Mouse (Mus musculus): ENCODE results near the gene Rfx5. TPM values are rescaled to one million over a fixed set of nuclear protein-coding genes. Genes with fewer than 3 reads are reported as not detected.
"Not testable (repeated sequence)": the region's sequence is repeated elsewhere in the genome, so short reads cannot be mapped to it uniquely, and the experiment has no call there.

Gene Rfx5
- 4.5 and 4.9 TPM in 2 replicates for polyA plus RNA-seq (2014; fragmentation: Nextera tagmentation; extraction: Ambion mirVana)

GRCm38 (mm10) chr3:94953764-94954616, at the start of gene Rfx5:
TSS of gene Rfx5 (plus strand) at chr3:94954075.
- DNase-seq (ENCODE audit: low spot score) (peak; percentile 89), ATAC-seq (replicated peaks; ENCODE audit: low FRiP score) (peak; percentile 95)
- WGBS, result under 1% methylated on average over 50 of the region's 50 CpGs
- peaks cover 7% of the 10 kb centered on the region; the same call in 1 of the 2 replicates for H3K4me1 ChIP-seq (replicated peaks; ENCODE audit: control insufficient read depth, insufficient read depth, low read length)
- H3K27me3 ChIP-seq (replicated peaks; ENCODE audit: control insufficient read depth, insufficient read depth, low read length), result no peaks in the 10 kb centered on the region
- H3K36me3 ChIP-seq (ENCODE audit: control insufficient read depth, insufficient read depth, low read length), result peaks cover 7% of the 10 kb centered on the region; the same call in 1 of the 2 replicates
- H3K9me3 ChIP-seq (ENCODE audit: control insufficient read depth, low read length), result no peaks in the 10 kb centered on the region
- H3K4me3 ChIP-seq (ENCODE audit: low read depth, low read length), result peak within 1 kb of the TSS; percentile 67
- H3K4me2 ChIP-seq, result peak within 1 kb of the TSS; percentile 84
- H3K27ac ChIP-seq (ENCODE audit: low read depth, low read length), result peak within 1 kb of the TSS; percentile 79
- peak within 1 kb of the TSS; percentile 83 for H3K9ac ChIP-seq (ENCODE audit: low read depth, low read length)

- not testable (repeated sequence) for ATAC-seq (replicated peaks; ENCODE audit: low FRiP score); H3K9me3 ChIP-seq (ENCODE audit: control insufficient read depth, low read length); H3K27me3 ChIP-seq (replicated peaks; ENCODE audit: control insufficient read depth, insufficient read depth, low read length); H3K27ac ChIP-seq (ENCODE audit: low read depth, low read length); H3K9ac ChIP-seq (ENCODE audit: low read depth, low read length); H3K36me3 ChIP-seq (ENCODE audit: control insufficient read depth, insufficient read depth, low read length); H3K4me2 ChIP-seq; H3K4me1 ChIP-seq (replicated peaks; ENCODE audit: control insufficient read depth, insufficient read depth, low read length); H3K4me3 ChIP-seq (ENCODE audit: low read depth, low read length); DNase-seq (ENCODE audit: low spot score)
- 58% methylated on average over 3 of the region's 3 CpGs for WGBS
Measured at GRCm38 (mm10) chr3:94904759-94905158, 49.1 kb upstream of the Rfx5 start.

DNA sequence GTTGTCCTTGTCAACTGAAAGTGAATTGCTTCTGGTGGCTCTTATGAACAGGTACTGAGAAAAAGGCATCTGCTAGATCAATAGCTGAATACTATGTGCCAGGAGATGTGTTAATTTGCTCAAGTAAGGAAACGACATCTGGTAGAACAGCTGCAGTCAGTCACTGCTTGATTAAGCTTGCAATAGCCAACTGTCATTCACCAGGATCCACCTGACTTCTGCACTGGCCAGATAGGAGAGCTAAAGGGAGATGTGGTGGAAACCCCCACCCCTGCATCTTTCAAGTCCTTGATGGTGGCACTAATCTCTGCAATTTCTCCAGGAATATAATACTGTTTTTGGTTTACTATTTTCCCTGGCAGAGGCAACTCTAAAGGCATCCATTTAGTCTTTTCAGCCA, 47.4 kb upstream of the Rfx5 start:
- no peaks in the 10 kb centered on the region; the same call in 1 of the 2 replicates for H3K27me3 ChIP-seq (replicated peaks; ENCODE audit: control insufficient read depth, insufficient read depth, low read length)
- WGBS, result 31% methylated on average over 1 of the region's 1 CpGs
- H3K9ac ChIP-seq (ENCODE audit: low read depth, low read length), result no peak overlapping the region
- no peak overlapping the region for H3K4me3 ChIP-seq (ENCODE audit: low read depth, low read length)
- peak; percentile 85 for ATAC-seq (replicated peaks; ENCODE audit: low FRiP score)
- no peak overlapping the region for H3K27ac ChIP-seq (ENCODE audit: low read depth, low read length)
- peaks cover 4% of the 10 kb centered on the region; the same call in 1 of the 2 replicates for H3K4me1 ChIP-seq (replicated peaks; ENCODE audit: control insufficient read depth, insufficient read depth, low read length)
- DNase-seq (ENCODE audit: low spot score), result no peak
- H3K9me3 ChIP-seq (ENCODE audit: control insufficient read depth, low read length), result no peaks in the 10 kb centered on the region
- no peaks in the 10 kb centered on the region for H3K36me3 ChIP-seq (ENCODE audit: control insufficient read depth, insufficient read depth, low read length)
- no peak overlapping the region for H3K4me2 ChIP-seq

DNA sequence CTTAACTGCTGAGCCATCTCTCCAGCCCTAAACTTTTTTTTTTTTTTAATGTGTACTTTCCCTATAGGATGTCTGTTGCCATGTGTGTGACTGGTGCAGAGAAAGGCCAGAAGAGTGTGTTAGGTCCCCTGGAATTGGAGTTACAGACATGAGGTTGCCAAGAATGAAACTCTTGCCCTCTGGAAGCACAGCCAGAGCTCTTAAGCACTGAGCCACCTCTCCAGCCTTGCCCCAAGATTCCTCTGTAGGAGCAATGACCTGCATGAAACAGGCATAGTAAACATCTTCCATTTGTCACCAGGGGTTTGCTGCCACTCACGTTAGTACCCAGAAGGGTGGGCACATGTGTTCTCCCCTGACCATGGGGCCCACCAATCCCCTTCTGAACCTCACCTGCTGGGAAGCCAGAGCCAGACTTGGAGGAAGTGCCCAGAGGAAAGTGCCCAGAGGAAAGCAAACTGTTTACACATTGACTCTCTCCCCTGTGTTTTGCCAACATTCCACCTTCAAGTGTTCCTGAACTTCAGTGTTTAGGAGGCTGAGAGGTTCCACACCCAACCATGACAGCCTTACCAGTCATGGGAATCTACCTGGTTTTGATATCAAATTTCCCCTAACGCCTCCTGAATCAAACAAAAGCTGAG, 42.7 kb upstream of the Rfx5 start:
- Histone ChIP-seq H3K27me3 (replicated peaks; ENCODE audit: control insufficient read depth, insufficient read depth, low read length) (no peaks in the 10 kb centered on the region; the same call in 1 of the 2 replicates), H3K9me3 (ENCODE audit: control insufficient read depth, low read length) (no peaks in the 10 kb centered on the region), H3K4me3 (ENCODE audit: low read depth, low read length) (no peak overlapping the region), H3K4me1 (replicated peaks; ENCODE audit: control insufficient read depth, insufficient read depth, low read length) (peaks cover 4% of the 10 kb centered on the region; the same call in 1 of the 2 replicates), H3K36me3 (ENCODE audit: control insufficient read depth, insufficient read depth, low read length) (no peaks in the 10 kb centered on the region), H3K9ac (ENCODE audit: low read depth, low read length) (no peak overlapping the region), H3K27ac (ENCODE audit: low read depth, low read length) (no peak overlapping the region), H3K4me2 (no peak overlapping the region)
- ATAC-seq (replicated peaks; ENCODE audit: low FRiP score) (no peak), DNase-seq (ENCODE audit: low spot score) (no peak)
- 71% methylated on average over 2 of the region's 2 CpGs for WGBS

DNA sequence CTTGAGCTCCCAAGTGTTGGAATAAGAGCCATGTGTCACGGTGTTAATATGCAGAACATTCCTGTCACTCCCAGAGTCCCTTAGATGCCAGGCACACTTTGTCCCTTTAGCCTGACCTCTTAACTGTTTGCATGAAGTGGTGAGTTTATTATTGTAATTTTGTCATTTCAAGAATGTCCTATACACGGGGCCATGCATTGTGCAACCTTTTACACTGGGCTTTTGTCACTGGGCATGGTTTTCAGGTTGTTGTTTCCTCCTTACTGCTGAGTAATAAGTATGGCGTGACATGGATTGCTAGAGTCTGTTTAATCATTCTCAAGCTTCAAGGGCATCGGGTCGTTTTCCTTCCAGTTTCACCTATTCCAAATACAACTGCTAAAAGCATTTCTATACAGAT, 40.1 kb upstream of the Rfx5 start:
- Histone ChIP-seq H3K27ac (ENCODE audit: low read depth, low read length) (no peak overlapping the region), H3K4me2 (no peak overlapping the region), H3K4me3 (ENCODE audit: low read depth, low read length) (no peak overlapping the region), H3K36me3 (ENCODE audit: control insufficient read depth, insufficient read depth, low read length) (no peaks in the 10 kb centered on the region), H3K9me3 (ENCODE audit: control insufficient read depth, low read length) (no peaks in the 10 kb centered on the region), H3K27me3 (replicated peaks; ENCODE audit: control insufficient read depth, insufficient read depth, low read length) (no peaks in the 10 kb centered on the region), H3K9ac (ENCODE audit: low read depth, low read length) (no peak overlapping the region), H3K4me1 (replicated peaks; ENCODE audit: control insufficient read depth, insufficient read depth, low read length) (peaks cover 8% of the 10 kb centered on the region)
- no peak for ATAC-seq (replicated peaks; ENCODE audit: low FRiP score)
- 69% methylated on average over 5 of the region's 5 CpGs for WGBS
- no peak for DNase-seq (ENCODE audit: low spot score)

GRCm38 (mm10) chr3:94915903-94916741, 37.8 kb upstream of the Rfx5 start:
- no peak overlapping the region for H3K4me2 ChIP-seq
- H3K36me3 ChIP-seq (ENCODE audit: control insufficient read depth, insufficient read depth, low read length), result no peaks in the 10 kb centered on the region
- ATAC-seq (replicated peaks; ENCODE audit: low FRiP score), result no peak
- H3K27ac ChIP-seq (ENCODE audit: low read depth, low read length), result no peak overlapping the region
- H3K4me3 ChIP-seq (ENCODE audit: low read depth, low read length), result no peak overlapping the region
- no peak overlapping the region for H3K9ac ChIP-seq (ENCODE audit: low read depth, low read length)
- no peak for DNase-seq (ENCODE audit: low spot score)
- peaks cover 9% of the 10 kb centered on the region for H3K4me1 ChIP-seq (replicated peaks; ENCODE audit: control insufficient read depth, insufficient read depth, low read length)
- WGBS, result 83% methylated on average over 7 of the region's 7 CpGs
- H3K27me3 ChIP-seq (replicated peaks; ENCODE audit: control insufficient read depth, insufficient read depth, low read length), result no peaks in the 10 kb centered on the region
- H3K9me3 ChIP-seq (ENCODE audit: control insufficient read depth, low read length), result no peaks in the 10 kb centered on the region

DNA sequence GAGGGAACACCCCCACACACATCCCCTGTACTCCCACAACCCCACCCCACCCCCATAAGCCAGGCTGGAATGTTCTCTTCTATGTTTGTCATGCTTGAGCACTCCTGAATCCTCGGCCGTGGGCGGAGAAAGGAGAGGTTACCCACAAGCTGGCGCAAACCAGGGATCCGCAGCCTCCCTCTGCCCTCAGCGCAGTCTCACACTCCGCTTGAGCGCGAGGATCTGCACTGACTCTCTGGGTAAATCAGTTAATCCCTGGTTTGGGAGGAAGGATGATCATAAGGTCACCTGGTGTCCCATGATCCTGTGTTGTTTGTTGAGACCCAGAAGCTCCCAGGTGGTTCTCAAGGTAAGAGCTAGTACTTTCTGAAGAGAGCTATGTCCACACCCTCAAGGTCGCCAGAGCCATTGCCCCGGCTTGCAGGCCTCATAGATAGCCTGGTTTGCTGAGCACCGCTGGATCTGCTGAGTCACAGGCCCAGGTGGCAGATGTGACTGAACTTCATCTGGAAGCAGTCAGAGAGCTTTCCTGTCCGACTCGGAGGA, 36.0 kb upstream of the Rfx5 start:
- 60% methylated on average over 14 of the region's 14 CpGs for WGBS
- H3K36me3 ChIP-seq (ENCODE audit: control insufficient read depth, insufficient read depth, low read length), result no peaks in the 10 kb centered on the region
- no peak overlapping the region for H3K4me3 ChIP-seq (ENCODE audit: low read depth, low read length)
- ATAC-seq (replicated peaks; ENCODE audit: low FRiP score) (peak; percentile 85), DNase-seq (ENCODE audit: low spot score) (no peak)
- no peaks in the 10 kb centered on the region for H3K27me3 ChIP-seq (replicated peaks; ENCODE audit: control insufficient read depth, insufficient read depth, low read length)
- no peak overlapping the region for H3K4me2 ChIP-seq
- peaks cover 12% of the 10 kb centered on the region for H3K4me1 ChIP-seq (replicated peaks; ENCODE audit: control insufficient read depth, insufficient read depth, low read length)
- H3K9me3 ChIP-seq (ENCODE audit: control insufficient read depth, low read length), result no peaks in the 10 kb centered on the region
- H3K27ac ChIP-seq (ENCODE audit: low read depth, low read length), result no peak overlapping the region
- no peak overlapping the region for H3K9ac ChIP-seq (ENCODE audit: low read depth, low read length)

DNA sequence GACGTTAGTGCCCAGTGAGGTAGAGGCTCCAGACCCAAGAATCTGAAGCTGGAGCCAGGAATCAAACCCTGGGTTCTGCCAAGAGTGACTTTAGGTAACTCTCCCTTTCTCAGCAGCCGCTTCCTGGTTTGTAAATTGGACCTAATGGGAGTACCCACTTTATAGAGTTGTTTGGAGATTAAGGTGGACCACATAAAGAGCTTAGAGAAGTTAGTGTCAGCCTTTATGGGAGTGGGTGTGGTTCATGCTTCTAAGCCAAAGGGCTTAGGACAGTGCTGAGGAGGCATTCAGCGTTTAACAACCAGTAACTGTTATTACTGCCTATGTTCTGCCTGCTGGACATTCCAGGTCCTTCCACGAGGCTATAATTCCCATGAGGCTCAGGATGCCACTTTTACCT, 35.0 kb upstream of the Rfx5 start:
- no peaks in the 10 kb centered on the region for H3K36me3 ChIP-seq (ENCODE audit: control insufficient read depth, insufficient read depth, low read length)
- H3K9ac ChIP-seq (ENCODE audit: low read depth, low read length), result no peak overlapping the region
- H3K4me1 ChIP-seq (replicated peaks; ENCODE audit: control insufficient read depth, insufficient read depth, low read length), result peaks cover 14% of the 10 kb centered on the region
- ATAC-seq (replicated peaks; ENCODE audit: low FRiP score) (no peak), DNase-seq (ENCODE audit: low spot score) (no peak)
- no peaks in the 10 kb centered on the region for H3K27me3 ChIP-seq (replicated peaks; ENCODE audit: control insufficient read depth, insufficient read depth, low read length)
- H3K4me3 ChIP-seq (ENCODE audit: low read depth, low read length), result no peak overlapping the region
- no peak overlapping the region for H3K27ac ChIP-seq (ENCODE audit: low read depth, low read length)
- no peak overlapping the region for H3K4me2 ChIP-seq
- no peaks in the 10 kb centered on the region for H3K9me3 ChIP-seq (ENCODE audit: control insufficient read depth, low read length)
- WGBS, result 81% methylated on average over 4 of the region's 4 CpGs

All from liver, embryonic 11.5 days (tissue).